Mouse (Mus musculus) neural tube, embryonic 12.5 days (tissue): ENCODE data around the gene Stk35. TPM values are rescaled to one million over a fixed set of nuclear protein-coding genes. Genes with fewer than 3 reads are reported as not detected.

ENCODE experiments used
- ATAC-seq: fragments of 200-750 bp; cut with Nextera tagmentation; 2 replicates; pipeline ENCODE4 v1.8.0; 2017; ENCODE audit warnings: low read depth, mild to moderate bottlenecking, moderate TSS enrichment, moderate library complexity; ENCODE audit not compliant: low FRiP score
- H3K27ac ChIP-seq: fragments of 300-500 bp; sonication (generic); 2 replicates; pipeline ENCODE4 v1.5.1; 2016
- H3K27me3 ChIP-seq: fragments of 300-500 bp; sonication (generic); replicated peaks from 2 replicates; pipeline ENCODE4 v1.6.1; 2016; ENCODE audit warnings: mild to moderate bottlenecking
- H3K36me3 ChIP-seq: fragments of 300-500 bp; sonication (generic); 2 replicates; pipeline ENCODE4 v1.6.1; 2016; ENCODE audit warnings: mild to moderate bottlenecking
- H3K4me1 ChIP-seq: fragments of 300-500 bp; sonication (generic); 2 replicates; pipeline ENCODE4 v1.6.1; 2016
- H3K4me2 ChIP-seq: fragments of 300-500 bp; sonication (generic); replicated peaks from 2 replicates; pipeline ENCODE4 v1.6.1; 2016; ENCODE audit warnings: mild to moderate bottlenecking
- H3K4me3 ChIP-seq: fragments of 300-500 bp; sonication (generic); 2 replicates; pipeline ENCODE4 v1.5.1; 2016
- H3K9ac ChIP-seq: fragments of 300-500 bp; sonication (generic); 2 replicates; pipeline ENCODE4 v1.6.1; 2016; ENCODE audit warnings: mild to moderate bottlenecking
- H3K9me3 ChIP-seq: fragments of 300-500 bp; sonication (generic); 2 replicates; pipeline ENCODE4 v1.6.1; 2016; ENCODE audit warnings: mild to moderate bottlenecking
- WGBS: fragments of 180-500 bp; shearing (Covaris S2); methylation state at CpG from one replicate; pipeline ENCODE4 v1.1.7; 2016; 5-methylcytosine and 5-hydroxymethylcytosine counted together
- polyA plus RNA-seq: library from polyadenylated mRNA; unstranded; fragments of >200 nt; fragmentation: Nextera tagmentation; extraction: Ambion mirVana; gene quantifications from 2 replicates; pipeline ENCODE4 v1.2.1, GENCODE M21; 2016

Gene Stk35
- polyA plus RNA-seq: 14.3 and 15.2 TPM in 2 replicates

DNA sequence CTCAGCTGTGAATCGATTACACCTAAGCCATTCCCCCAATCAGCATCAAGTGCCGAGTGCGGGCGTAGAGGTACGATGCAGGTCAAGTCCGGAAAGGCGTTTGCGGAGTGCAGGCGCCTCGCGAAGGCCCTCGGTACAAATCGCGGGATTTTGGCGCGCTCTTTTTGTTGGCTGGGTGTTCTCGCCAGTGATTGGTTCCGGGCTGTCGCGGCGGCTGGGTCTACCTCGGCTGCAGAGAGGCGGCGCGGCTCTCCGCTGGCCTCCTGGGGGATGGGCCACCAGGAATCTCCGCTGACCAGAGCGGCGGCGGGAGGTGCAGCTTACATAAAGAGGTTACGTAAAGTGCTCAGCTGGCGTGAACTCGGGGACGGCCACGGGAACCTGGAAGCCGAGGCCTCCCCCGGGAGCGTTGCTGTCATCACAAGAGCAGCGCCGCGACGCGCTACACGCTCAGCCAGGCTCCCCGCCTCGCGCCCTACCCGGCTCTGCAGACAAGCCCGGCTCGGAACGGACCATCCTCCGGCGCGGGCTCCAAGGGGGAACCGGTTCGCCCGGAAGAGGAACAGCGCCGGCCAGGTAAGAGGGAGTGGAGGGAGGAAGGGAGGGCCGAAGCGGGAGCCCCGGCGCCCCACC is at the start of gene Stk35:
Stk35 (plus strand) TSS at position 247 of the 633 bp plus-strand sequence.
- Histone ChIP-seq H3K4me2 (peak within 1 kb of the TSS; percentile 93), H3K9ac (peak within 1 kb of the TSS; percentile 96), H3K36me3 (peaks cover 7% of the 10 kb centered on the region; the same call in 1 of the 2 replicates), H3K9me3 (no peaks in the 10 kb centered on the region), H3K27me3 (no peaks in the 10 kb centered on the region), H3K27ac (peak within 1 kb of the TSS; percentile 85), H3K4me3 (peak within 1 kb of the TSS; percentile 91), H3K4me1 (peaks cover 25% of the 10 kb centered on the region)
- under 1% methylated on average over 63 of the region's 63 CpGs for WGBS
- ATAC-seq: peak; percentile 86

DNA sequence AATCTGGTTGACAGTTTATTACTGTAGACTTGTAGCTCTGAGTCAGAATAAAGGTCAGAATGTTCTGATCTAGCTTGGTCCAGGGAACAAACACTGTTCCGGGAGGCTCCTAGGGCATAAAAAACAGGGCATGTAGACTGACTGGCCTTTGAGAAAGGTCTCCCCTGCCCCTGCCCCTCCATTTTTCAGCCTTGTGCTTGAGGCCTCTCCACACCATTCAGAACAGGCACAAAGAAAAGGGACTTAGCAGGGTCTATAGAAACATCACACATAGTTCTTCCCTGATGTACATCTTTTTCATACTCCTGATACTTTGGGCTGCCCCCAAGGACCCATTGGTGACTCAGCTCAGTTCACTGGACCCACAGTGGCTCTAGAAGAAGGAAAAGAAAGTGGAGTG is 18.3 kb upstream of the Stk35 start:
- Histone ChIP-seq H3K9me3 (no peaks in the 10 kb centered on the region), H3K4me2 (no peak overlapping the region), H3K27ac (no peak overlapping the region), H3K9ac (no peak overlapping the region), H3K4me1 (no peaks in the 10 kb centered on the region), H3K4me3 (no peak overlapping the region), H3K27me3 (no peaks in the 10 kb centered on the region), H3K36me3 (no peaks in the 10 kb centered on the region)
- no peak for ATAC-seq
- 89% methylated on average over 1 of the region's 1 CpGs for WGBS

GRCm38 (mm10) chr2:129796501-129796900 is 3.8 kb upstream of the Stk35 start:
- Histone ChIP-seq H3K27me3 (no peaks in the 10 kb centered on the region), H3K4me3 (no peak overlapping the region), H3K36me3 (no peaks in the 10 kb centered on the region), H3K27ac (no peak overlapping the region), H3K9ac (no peak overlapping the region), H3K4me2 (no peak overlapping the region), H3K4me1 (peaks cover 6% of the 10 kb centered on the region), H3K9me3 (peaks cover 10% of the 10 kb centered on the region)
- WGBS: 90% methylated on average over 2 of the region's 2 CpGs
- ATAC-seq: no peak

GRCm38 (mm10) chr2:129797709-129798108 is 2.6 kb upstream of the Stk35 start:
- H3K36me3 ChIP-seq: no peaks in the 10 kb centered on the region
- ATAC-seq: no peak
- H3K4me2 ChIP-seq: no peak overlapping the region
- H3K4me1 ChIP-seq: peaks cover 16% of the 10 kb centered on the region
- no peak overlapping the region for H3K9ac ChIP-seq
- H3K4me3 ChIP-seq: no peak overlapping the region
- WGBS: 76% methylated on average over 2 of the region's 3 CpGs
- H3K9me3 ChIP-seq: peaks cover 10% of the 10 kb centered on the region
- H3K27me3 ChIP-seq: no peaks in the 10 kb centered on the region
- H3K27ac ChIP-seq: no peak overlapping the region

DNA sequence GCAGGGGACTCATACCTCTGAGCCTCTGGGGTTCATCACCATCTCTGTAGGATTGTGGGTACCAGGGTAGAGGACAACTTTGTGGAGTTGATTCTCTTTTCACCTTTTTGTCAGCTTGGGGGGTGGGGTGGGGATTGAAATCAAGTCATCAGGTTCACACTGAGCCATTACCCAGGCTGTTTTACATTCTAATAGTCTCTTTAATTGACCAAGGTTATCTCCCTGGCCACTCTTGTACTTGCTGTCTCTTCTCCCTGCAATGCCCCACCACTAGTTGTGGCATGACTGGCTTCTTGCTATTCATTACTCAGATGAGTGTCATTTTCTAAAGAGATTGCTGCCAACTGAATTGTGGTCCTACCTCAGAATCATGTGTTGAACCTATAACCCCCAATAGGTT is 1.9 kb upstream of the Stk35 start:
- Histone ChIP-seq H3K27ac (no peak overlapping the region), H3K9me3 (peaks cover 10% of the 10 kb centered on the region), H3K4me1 (peaks cover 23% of the 10 kb centered on the region), H3K9ac (no peak overlapping the region), H3K4me2 (no peak overlapping the region), H3K27me3 (no peaks in the 10 kb centered on the region), H3K36me3 (0 out of 2 replicates have a peak, but pooled peaks cover 4% of the 10 kb centered on the region), H3K4me3 (no peak overlapping the region)
- no peak for ATAC-seq

DNA sequence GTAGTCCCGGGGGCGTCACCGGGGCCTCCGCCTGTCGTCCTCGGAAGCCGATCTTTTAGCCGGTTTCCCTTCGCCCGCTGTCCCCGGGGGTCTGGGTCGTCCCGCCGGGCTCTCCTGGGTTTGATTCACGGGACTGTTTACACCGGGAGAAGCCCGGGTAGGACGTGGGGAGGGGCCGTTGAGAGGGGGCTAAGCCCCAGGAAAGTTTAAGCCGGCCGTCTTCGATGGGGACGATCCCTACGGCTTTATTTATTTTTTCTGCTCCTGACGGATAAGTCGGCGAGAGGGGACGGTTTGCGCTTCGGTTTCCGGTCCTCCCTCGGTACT is 550 bp downstream of the Stk35 start:
- Histone ChIP-seq H3K9ac (peak overlapping the region; percentile 96), H3K4me3 (peak overlapping the region; percentile 91), H3K4me2 (peak overlapping the region; percentile 93), H3K4me1 (peaks cover 25% of the 10 kb centered on the region), H3K27me3 (no peaks in the 10 kb centered on the region), H3K9me3 (no peaks in the 10 kb centered on the region), H3K36me3 (peaks cover 7% of the 10 kb centered on the region; the same call in 1 of the 2 replicates), H3K27ac (peak overlapping the region; percentile 85)
- ATAC-seq: peak; percentile 61; the same call in 1 of the 2 replicates
- under 1% methylated on average over 32 of the region's 32 CpGs for WGBS

- peak; percentile 79 for ATAC-seq
- H3K4me1 ChIP-seq: peaks cover 25% of the 10 kb centered on the region
- peak overlapping the region; percentile 93 for H3K4me2 ChIP-seq
- H3K4me3 ChIP-seq: peak overlapping the region; percentile 91
- peak overlapping the region; percentile 96 for H3K9ac ChIP-seq
- no peaks in the 10 kb centered on the region for H3K9me3 ChIP-seq
- peaks cover 7% of the 10 kb centered on the region; the same call in 1 of the 2 replicates for H3K36me3 ChIP-seq
- WGBS: under 1% methylated on average over 73 of the region's 73 CpGs
- no peaks in the 10 kb centered on the region for H3K27me3 ChIP-seq
- H3K27ac ChIP-seq: peak overlapping the region; percentile 85
Measured at GRCm38 (mm10) chr2:129801231-129802029, 1.1 kb downstream of the Stk35 start.

GRCm38 (mm10) chr2:129805486-129805885 is 5.2 kb downstream of the Stk35 start:
- no peak overlapping the region for H3K4me3 ChIP-seq
- H3K9me3 ChIP-seq: no peaks in the 10 kb centered on the region
- H3K9ac ChIP-seq: no peak overlapping the region
- H3K36me3 ChIP-seq: peaks cover 21% of the 10 kb centered on the region
- no peak overlapping the region for H3K4me2 ChIP-seq
- no peak overlapping the region for H3K27ac ChIP-seq
- peaks cover 19% of the 10 kb centered on the region for H3K4me1 ChIP-seq
- H3K27me3 ChIP-seq: no peaks in the 10 kb centered on the region
- 92% methylated on average over 4 of the region's 4 CpGs for WGBS
- no peak for ATAC-seq

DNA sequence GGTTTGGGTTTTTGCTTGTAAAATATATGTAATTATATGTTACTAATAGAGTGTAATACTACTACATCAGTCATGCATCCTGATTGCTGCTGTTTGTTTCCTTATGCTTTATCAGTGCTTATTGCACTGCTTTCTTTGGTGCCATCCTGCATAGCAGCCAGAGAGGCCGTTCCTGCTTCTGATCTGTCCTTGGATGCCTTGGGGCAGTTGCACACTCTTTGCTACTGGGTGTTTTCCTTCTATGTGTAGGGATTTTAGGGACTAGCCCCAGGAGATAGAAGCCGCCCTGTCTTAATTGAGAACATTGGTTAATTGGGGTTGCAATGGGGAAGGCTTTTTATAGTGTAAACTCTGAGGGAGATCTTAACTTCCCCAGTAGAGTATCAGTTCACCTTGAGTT is 6.2 kb downstream of the Stk35 start:
- Histone ChIP-seq H3K9me3 (no peaks in the 10 kb centered on the region), H3K9ac (no peak overlapping the region), H3K4me1 (peaks cover 19% of the 10 kb centered on the region), H3K36me3 (peaks cover 31% of the 10 kb centered on the region), H3K27me3 (no peaks in the 10 kb centered on the region), H3K4me3 (no peak overlapping the region), H3K4me2 (no peak overlapping the region), H3K27ac (no peak overlapping the region)
- WGBS: 92% methylated on average over 2 of the region's 2 CpGs
- no peak for ATAC-seq

GRCm38 (mm10) chr2:129810563-129810962 is 10.2 kb downstream of the Stk35 start:
- no peak for ATAC-seq
- no peak overlapping the region for H3K4me2 ChIP-seq
- no peak overlapping the region for H3K4me3 ChIP-seq
- WGBS: 95% methylated on average over 7 of the region's 7 CpGs
- no peak overlapping the region for H3K27ac ChIP-seq
- peaks cover 31% of the 10 kb centered on the region for H3K36me3 ChIP-seq
- no peaks in the 10 kb centered on the region for H3K27me3 ChIP-seq
- no peaks in the 10 kb centered on the region for H3K4me1 ChIP-seq
- H3K9me3 ChIP-seq: no peaks in the 10 kb centered on the region
- H3K9ac ChIP-seq: no peak overlapping the region

DNA sequence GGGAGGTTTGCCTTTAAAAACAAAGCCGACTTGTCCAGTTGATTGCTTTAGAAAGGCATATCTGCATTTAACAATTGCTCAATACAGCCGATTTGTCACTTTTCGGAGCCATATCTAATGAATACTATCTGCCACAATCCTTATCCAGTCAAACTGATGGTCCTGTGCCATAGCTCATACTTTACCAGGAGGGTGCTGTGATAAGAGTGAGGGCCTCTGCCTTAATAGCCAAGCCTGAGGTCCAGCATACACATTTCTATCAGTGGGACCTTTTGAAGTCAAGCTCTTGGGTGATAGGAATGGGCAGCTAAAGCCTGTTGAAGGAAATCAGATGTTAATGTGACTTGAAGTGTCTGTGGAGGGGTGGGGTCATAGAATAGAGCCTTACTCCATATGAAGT is 13.7 kb downstream of the Stk35 start:
- Histone ChIP-seq H3K9ac (no peak overlapping the region), H3K4me3 (no peak overlapping the region), H3K36me3 (peaks cover 39% of the 10 kb centered on the region), H3K4me1 (no peaks in the 10 kb centered on the region), H3K4me2 (no peak overlapping the region), H3K27me3 (no peaks in the 10 kb centered on the region), H3K27ac (no peak overlapping the region), H3K9me3 (no peaks in the 10 kb centered on the region)
- 94% methylated on average over 3 of the region's 3 CpGs for WGBS
- no peak for ATAC-seq

DNA sequence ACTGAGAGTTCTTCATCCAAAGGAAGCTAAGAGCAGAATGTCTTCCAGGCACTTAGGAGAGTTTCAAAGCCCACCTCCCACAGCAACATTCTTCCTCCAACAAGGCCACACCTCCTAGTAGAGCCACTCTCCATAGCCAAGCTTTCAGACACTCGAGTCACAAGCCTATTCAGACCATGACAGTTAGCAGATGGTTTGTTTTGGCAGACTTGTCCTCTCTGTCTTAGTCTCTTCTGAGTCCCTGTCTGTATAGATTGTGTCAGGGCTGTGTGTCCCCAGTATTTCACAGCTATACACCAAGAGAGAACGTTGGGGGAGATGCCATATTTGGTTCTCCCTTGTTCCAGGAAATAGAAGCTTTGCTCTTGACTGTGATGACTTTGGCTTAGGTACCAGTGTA is 14.8 kb downstream of the Stk35 start:
- Histone ChIP-seq H3K36me3 (peaks cover 37% of the 10 kb centered on the region), H3K27ac (no peak overlapping the region), H3K9ac (no peak overlapping the region), H3K9me3 (no peaks in the 10 kb centered on the region), H3K4me3 (no peak overlapping the region), H3K4me1 (no peaks in the 10 kb centered on the region), H3K4me2 (no peak overlapping the region), H3K27me3 (no peaks in the 10 kb centered on the region)
- no peak for ATAC-seq
- 81% methylated on average over 2 of the region's 2 CpGs for WGBS
